Mouse (Mus musculus): ENCODE measurements around the gene Ugt1a6a. TPM values are rescaled to one million over a fixed set of nuclear protein-coding genes. Genes with fewer than 3 reads are reported as not detected.

Ugt1a6a gene
- polyA plus RNA-seq, 1 experiment from 2014 or later = 4.4 TPM

DNA sequence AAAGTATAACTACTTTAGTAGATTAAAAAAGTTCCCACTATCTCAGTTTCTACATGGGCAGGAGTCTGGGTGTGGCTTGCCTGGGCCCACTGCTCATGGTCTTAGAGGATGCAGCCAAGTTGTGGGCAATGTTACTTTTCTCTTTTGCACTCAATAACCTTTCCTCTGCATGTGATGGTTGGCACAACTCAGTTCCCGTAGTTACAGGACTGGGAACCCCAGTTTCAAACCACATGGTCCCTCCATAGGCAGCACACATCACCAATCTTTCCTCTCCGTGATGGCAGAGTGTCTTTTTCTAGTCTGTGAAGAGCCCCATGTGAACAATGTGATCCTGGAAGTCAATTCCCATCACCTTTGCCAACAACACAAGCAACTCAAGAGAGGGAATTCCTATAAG lies 92.9 kb downstream of the Ugt1a6a start:
- Histone ChIP-seq H3K4me2 (replicated peaks) (no peak overlapping the region), H3K27ac (replicated peaks) (no peak overlapping the region), H3K9me3 (peaks cover 71% of the 10 kb centered on the region), H3K9ac (replicated peaks) (no peak overlapping the region), H3K4me3 (no peak overlapping the region), H3K4me1 (no peaks in the 10 kb centered on the region), H3K27me3 (no peaks in the 10 kb centered on the region), H3K36me3 (no peaks in the 10 kb centered on the region)
- 56% methylated on average over 2 of the region's 2 CpGs for WGBS
- no peak for ATAC-seq (replicated peaks)

DNA sequence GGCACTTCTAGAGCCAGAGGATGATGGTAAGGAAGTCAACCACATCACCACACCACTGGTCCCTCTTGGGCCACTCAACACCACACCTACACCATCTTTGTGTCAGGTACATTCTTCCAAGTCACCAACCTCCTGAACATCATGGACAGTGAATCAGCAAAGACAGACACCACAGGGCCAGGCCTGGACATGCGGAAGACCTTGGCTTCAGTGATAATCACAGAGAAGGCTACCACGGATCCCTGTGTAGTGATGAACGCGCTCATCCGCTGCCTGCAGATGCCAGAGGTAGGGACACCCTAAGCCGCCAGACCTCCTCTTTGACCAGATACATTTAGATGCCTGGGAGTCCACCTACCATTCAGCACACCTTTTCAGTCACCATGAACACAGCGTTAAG lies 93.5 kb downstream of the Ugt1a6a start:
- H3K4me1 ChIP-seq = no peaks in the 10 kb centered on the region
- no peak overlapping the region for H3K9ac ChIP-seq (replicated peaks)
- no peaks in the 10 kb centered on the region for H3K36me3 ChIP-seq
- no peak overlapping the region for H3K27ac ChIP-seq (replicated peaks)
- peaks cover 77% of the 10 kb centered on the region for H3K9me3 ChIP-seq
- no peak overlapping the region for H3K4me3 ChIP-seq
- no peak for ATAC-seq (replicated peaks)
- H3K27me3 ChIP-seq = no peaks in the 10 kb centered on the region
- H3K4me2 ChIP-seq (replicated peaks) = no peak overlapping the region
- 72% methylated on average over 7 of the region's 7 CpGs for WGBS

DNA sequence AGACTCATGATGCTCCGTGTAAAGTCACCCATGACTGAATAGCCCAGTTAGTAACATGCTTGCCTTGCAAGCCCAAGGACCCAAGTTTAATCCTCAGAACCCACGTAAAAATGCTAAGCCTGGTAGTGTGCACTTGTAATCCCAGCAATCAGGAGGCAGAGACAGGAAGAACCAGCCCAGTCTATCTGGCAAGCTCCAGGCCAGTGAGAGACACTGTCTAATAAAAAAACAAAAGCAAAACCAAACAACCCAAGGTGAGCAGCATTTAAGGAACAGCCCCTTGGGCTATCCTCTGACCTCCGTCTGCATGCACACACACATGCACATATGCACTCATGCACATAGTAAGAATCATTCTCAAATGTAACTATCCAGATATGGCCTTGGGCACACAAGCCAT lies 95.0 kb downstream of the Ugt1a6a start:
- peaks cover 89% of the 10 kb centered on the region for H3K9me3 ChIP-seq
- H3K27ac ChIP-seq (replicated peaks) = no peak overlapping the region
- H3K4me1 ChIP-seq = no peaks in the 10 kb centered on the region
- no peaks in the 10 kb centered on the region for H3K36me3 ChIP-seq
- no peak overlapping the region for H3K9ac ChIP-seq (replicated peaks)
- no peaks in the 10 kb centered on the region for H3K27me3 ChIP-seq
- no peak overlapping the region for H3K4me2 ChIP-seq (replicated peaks)
- no peak for ATAC-seq (replicated peaks)
- no peak overlapping the region for H3K4me3 ChIP-seq
- 78% methylated on average over 3 of the region's 3 CpGs for WGBS

DNA sequence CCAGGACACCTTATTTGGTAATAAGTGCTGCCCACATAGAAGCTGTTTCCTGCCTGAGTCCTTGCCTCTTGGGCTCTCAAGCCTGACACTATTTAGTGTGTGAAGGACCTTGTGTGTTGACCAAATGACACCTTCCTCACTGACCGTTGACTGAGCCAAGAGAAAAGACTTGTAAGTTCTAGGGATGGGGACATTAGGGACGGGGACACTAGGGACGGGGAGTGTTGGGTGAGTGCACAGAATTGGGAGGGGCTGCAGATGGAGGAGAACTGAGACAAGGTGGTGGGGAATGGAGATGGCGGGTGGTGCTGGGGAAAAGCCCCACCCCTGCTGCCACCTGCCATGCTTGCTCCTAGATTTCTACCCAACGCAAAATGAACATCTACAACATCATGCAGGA lies 95.4 kb downstream of the Ugt1a6a start:
- H3K27me3 ChIP-seq = no peaks in the 10 kb centered on the region
- no peaks in the 10 kb centered on the region for H3K4me1 ChIP-seq
- WGBS = 89% methylated on average over 5 of the region's 5 CpGs
- no peak for ATAC-seq (replicated peaks)
- H3K9ac ChIP-seq (replicated peaks) = no peak overlapping the region
- H3K27ac ChIP-seq (replicated peaks) = no peak overlapping the region
- no peaks in the 10 kb centered on the region for H3K36me3 ChIP-seq
- H3K4me2 ChIP-seq (replicated peaks) = no peak overlapping the region
- H3K9me3 ChIP-seq = peaks cover 93% of the 10 kb centered on the region
- H3K4me3 ChIP-seq = no peak overlapping the region

DNA sequence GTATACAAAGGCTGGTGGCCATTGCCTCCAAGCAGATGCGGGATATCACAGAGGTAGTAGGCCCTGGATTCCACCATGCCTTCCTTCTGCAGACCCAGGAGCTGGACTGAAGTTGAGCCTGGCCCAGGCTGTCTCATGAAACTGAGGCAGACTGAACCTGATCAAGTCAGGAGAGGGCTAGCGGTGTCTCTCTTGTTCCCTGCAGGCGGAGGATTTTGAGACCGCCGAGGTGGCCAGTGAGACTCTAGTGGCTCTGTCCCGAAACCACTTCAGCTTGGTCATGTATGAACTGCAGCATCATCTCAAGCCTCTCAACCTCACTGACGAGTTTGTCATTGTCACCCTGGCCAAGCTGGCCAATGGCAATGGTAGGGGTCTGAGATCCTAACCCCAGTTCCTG lies 95.8 kb downstream of the Ugt1a6a start:
- ATAC-seq (replicated peaks) = no peak
- Histone ChIP-seq H3K27ac (replicated peaks) (no peak overlapping the region), H3K36me3 (no peaks in the 10 kb centered on the region), H3K27me3 (no peaks in the 10 kb centered on the region), H3K4me3 (no peak overlapping the region), H3K9ac (replicated peaks) (no peak overlapping the region), H3K4me2 (replicated peaks) (no peak overlapping the region), H3K9me3 (peaks cover 95% of the 10 kb centered on the region), H3K4me1 (no peaks in the 10 kb centered on the region)
- 73% methylated on average over 7 of the region's 7 CpGs for WGBS

DNA sequence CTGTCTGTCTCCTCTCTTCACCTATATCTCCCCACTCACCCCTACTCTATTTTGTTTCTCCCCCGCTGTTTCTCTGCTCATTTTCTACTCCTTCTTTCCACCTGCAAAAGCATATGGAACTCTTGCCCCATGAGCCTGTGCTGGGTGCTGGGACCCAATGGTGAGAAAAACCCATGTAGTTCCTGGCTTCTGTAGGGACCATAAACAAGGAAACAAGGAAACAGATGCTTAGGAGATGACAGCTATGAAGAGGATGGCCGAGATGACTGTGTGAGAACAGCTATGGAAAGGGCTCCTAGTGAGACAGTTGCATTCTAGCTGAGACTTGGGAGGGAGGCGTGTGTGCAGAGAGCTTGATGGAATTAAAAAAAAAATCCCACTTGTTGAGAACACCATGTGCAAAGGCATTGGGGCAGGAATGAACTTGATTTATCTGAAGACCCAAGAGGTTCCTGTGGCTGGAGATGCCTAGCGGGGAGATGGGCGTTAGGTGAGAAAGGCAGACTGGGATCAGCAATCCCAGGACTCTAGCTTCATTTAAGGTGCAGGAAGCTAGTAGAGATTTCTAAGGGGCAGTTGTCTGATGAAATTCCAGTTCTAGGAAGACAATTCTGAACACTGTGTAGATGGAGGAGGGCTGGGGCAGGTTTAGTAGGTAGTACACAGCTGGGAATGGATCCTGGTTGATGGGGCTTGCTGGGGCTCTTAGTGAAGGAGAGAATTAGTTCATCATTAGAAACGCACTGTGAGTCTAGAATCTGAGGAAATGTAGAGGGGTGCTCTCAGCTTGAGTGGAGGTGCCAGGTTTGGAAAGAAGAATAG lies 96.6 kb downstream of the Ugt1a6a start:
- H3K4me1 ChIP-seq = no peaks in the 10 kb centered on the region
- no peaks in the 10 kb centered on the region for H3K27me3 ChIP-seq
- H3K4me2 ChIP-seq (replicated peaks) = no peak overlapping the region
- peaks cover 95% of the 10 kb centered on the region for H3K9me3 ChIP-seq
- no peak overlapping the region for H3K4me3 ChIP-seq
- no peak overlapping the region for H3K9ac ChIP-seq (replicated peaks)
- H3K36me3 ChIP-seq = no peaks in the 10 kb centered on the region
- WGBS = 78% methylated on average over 6 of the region's 6 CpGs
- H3K27ac ChIP-seq (replicated peaks) = no peak overlapping the region
- ATAC-seq (replicated peaks) = no peak

DNA sequence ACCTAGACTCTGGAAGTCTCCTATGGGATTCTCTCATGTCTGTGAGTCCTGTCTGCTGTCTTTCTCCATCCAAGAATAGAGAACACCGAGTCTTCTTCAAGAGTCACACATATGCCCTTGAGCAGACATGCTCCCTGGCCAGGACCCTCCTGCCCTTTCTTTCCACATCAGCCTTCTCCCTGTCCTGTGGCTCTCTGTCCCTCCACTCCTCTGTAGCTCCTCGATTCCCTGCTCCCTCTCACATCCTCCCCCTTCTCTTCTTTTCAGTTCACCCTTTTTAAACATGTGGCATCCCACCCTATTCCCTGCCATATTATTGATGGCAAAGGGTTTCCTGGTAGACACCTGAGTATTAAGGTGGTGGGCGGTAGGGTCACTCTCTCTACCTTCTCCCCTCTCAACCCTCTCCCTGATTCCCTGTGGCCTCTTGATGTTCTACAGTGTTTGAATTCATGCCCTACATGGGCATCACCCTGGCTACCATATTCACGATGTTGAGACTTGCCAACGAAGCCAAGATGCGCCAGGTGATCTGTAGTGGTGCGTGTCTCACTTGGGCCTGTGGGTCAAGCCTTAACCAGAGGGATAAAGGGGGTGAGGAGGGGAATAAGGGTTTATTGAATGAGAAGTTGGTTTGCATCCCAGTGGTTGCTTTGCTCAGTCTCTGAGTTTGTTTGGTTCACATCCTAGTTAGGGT lies 97.3 kb downstream of the Ugt1a6a start:
- WGBS = 68% methylated on average over 7 of the region's 7 CpGs
- Histone ChIP-seq H3K4me2 (replicated peaks) (no peak overlapping the region), H3K36me3 (no peaks in the 10 kb centered on the region), H3K9me3 (peaks cover 91% of the 10 kb centered on the region), H3K27ac (replicated peaks) (no peak overlapping the region), H3K9ac (replicated peaks) (no peak overlapping the region), H3K4me3 (no peak overlapping the region), H3K27me3 (no peaks in the 10 kb centered on the region), H3K4me1 (no peaks in the 10 kb centered on the region)
- no peak for ATAC-seq (replicated peaks)

DNA sequence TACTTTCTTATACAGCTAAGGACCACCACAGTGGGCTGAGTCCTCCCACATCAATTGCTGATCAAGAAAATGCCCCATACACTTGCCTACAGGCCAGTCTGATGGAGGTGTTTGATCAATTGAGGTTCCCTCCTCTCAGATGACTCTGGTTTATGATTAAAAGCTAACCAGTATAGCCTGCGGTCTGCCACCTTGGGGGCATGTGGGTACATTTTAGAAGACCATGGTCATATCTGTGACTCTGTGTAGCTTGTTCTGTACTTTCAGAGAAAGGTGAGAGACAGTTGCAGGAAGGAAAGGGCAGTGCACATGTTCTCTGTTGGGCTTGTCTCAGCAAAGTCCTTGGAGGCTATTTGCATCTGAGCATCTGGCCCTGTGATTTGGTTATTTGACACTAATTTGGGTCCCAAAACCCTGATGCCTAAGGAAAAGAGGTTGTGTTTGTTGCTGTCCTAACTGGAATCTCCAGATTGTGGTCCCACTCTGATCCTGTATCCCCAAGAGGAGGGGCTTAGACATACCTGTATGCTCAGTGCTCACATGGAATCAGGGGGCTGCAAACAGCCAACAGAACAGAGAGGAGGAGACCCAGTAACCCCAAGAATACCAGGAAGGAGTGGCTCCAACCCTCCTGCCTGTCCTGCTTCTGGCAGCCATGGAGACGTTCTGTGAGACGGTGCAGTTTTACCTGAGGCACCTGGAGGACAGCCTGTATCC lies 98.2 kb downstream of the Ugt1a6a start:
- Histone ChIP-seq H3K27ac (replicated peaks) (no peak overlapping the region), H3K4me2 (replicated peaks) (no peak overlapping the region), H3K9me3 (peaks cover 91% of the 10 kb centered on the region), H3K27me3 (no peaks in the 10 kb centered on the region), H3K36me3 (no peaks in the 10 kb centered on the region), H3K9ac (replicated peaks) (no peak overlapping the region), H3K4me1 (no peaks in the 10 kb centered on the region), H3K4me3 (no peak overlapping the region)
- no peak for ATAC-seq (replicated peaks)
- 54% methylated on average over 3 of the region's 3 CpGs for WGBS

DNA sequence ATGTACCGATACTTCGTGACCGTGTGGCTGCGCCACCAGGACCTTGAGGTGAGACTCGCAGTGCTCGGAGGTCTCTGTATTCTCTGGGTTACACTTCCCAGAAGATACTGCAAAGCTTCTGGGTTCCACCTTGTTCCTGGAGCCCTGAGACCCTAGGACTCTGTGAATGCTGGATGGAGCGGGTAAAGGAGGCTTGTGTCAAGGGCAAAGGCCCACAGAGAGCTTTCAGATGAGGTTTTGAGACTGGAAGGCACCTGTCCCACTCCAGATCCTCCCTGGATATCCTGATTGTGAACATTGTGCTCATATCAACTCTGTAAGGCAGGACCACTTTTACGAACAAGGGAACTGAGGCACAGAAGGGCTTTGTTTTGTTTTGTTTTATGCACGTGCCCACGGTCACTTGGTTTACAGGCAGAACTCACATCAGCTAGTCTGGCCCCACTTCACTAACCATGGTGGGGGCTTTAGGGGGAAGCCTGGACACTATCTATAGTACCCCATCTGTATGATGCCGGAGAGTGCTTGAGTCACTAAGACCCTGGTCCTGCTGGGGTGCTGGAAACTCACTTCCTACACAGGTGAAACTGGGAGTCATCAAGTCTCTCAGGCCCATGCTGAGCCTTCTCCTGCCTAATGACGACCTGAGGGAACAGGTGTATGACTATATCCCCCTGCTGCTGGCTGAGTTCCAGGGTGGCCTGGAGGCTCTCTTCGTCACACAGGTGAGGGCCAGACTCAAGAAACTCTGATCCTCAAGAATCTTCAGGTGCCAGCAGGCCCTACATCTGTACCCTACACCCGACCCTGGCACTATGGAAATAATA lies 99.0 kb downstream of the Ugt1a6a start:
- Histone ChIP-seq H3K27me3 (no peaks in the 10 kb centered on the region), H3K9ac (replicated peaks) (no peak overlapping the region), H3K4me3 (no peak overlapping the region), H3K9me3 (peaks cover 91% of the 10 kb centered on the region), H3K27ac (replicated peaks) (no peak overlapping the region), H3K4me2 (replicated peaks) (no peak overlapping the region), H3K36me3 (no peaks in the 10 kb centered on the region), H3K4me1 (no peaks in the 10 kb centered on the region)
- WGBS = 70% methylated on average over 14 of the region's 14 CpGs
- ATAC-seq (replicated peaks) = no peak

DNA sequence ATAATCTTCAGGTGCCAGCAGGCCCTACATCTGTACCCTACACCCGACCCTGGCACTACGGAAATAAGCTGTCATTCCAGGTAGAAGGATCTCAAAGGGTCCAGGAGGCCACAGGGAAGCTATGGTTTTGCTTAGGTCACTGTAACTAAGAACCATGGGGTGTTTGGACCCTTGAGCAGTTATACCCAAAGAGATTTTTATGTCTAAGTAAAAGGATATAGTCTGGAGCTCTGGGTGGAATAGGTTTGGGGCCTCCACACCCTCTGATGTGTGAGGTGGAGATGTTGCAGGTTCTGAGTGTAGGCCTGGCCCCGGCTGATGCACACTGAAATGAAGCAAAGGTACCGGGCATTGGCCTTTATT lies 99.6 kb downstream of the Ugt1a6a start:
- Histone ChIP-seq H3K27me3 (no peaks in the 10 kb centered on the region), H3K27ac (replicated peaks) (no peak overlapping the region), H3K9me3 (peaks cover 91% of the 10 kb centered on the region), H3K4me1 (no peaks in the 10 kb centered on the region), H3K36me3 (no peaks in the 10 kb centered on the region), H3K9ac (replicated peaks) (no peak overlapping the region), H3K4me3 (no peak overlapping the region), H3K4me2 (replicated peaks) (no peak overlapping the region)
- ATAC-seq (replicated peaks) = no peak
- 64% methylated on average over 4 of the region's 4 CpGs for WGBS

DNA sequence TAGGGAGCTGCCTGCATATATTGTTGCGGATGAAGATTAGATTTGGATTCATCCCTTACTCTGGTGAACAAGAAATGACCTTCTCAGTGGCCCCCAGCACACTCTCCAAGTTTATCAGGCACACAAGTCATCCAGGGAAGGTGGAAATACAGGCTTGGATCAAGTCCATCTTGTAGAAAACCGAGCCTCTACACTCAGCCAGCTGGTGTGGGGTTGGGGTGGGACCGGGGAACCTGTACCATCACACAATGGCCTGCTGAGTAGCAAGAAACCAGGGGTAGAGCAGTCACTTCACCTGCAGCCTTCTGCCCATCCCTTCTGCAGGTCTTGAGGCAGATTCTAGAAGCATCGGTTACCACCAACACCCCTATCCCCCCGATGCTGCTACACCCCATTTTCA lies 100.0 kb downstream of the Ugt1a6a start:
- no peak overlapping the region for H3K4me2 ChIP-seq (replicated peaks)
- peaks cover 92% of the 10 kb centered on the region for H3K9me3 ChIP-seq
- WGBS = 44% methylated on average over 5 of the region's 5 CpGs
- H3K27me3 ChIP-seq = no peaks in the 10 kb centered on the region
- ATAC-seq (replicated peaks) = no peak
- H3K27ac ChIP-seq (replicated peaks) = no peak overlapping the region
- no peak overlapping the region for H3K9ac ChIP-seq (replicated peaks)
- no peaks in the 10 kb centered on the region for H3K36me3 ChIP-seq
- H3K4me1 ChIP-seq = no peaks in the 10 kb centered on the region
- no peak overlapping the region for H3K4me3 ChIP-seq

Measured in forebrain, embryonic 15.5 days (tissue).